Mouse (Mus musculus) brain, embryonic 14.5 days (tissue): ENCODE measurements around the gene Dysf.

Source experiments
- CTCF ChIP-seq: fragments of 200-500 bp; IDR thresholded peaks from 2 replicates; pipeline ENCODE4 v1.5.1; 2012; ENCODE audit warnings: inconsistent platforms, mild to moderate bottlenecking, moderate library complexity, borderline replicate concordance; ENCODE audit not compliant: insufficient read depth, insufficient read length; ENCODE audit errors: extremely low read depth
- POLR2A ChIP-seq: fragments of 200-500 bp; IDR thresholded peaks from 2 replicates; pipeline ENCODE4 v1.6.1; 2012; ENCODE audit warnings: mild to moderate bottlenecking, inconsistent platforms, borderline replicate concordance; ENCODE audit not compliant: poor library complexity, insufficient read depth, insufficient read length, severe bottlenecking; ENCODE audit errors: extremely low read depth

DNA sequence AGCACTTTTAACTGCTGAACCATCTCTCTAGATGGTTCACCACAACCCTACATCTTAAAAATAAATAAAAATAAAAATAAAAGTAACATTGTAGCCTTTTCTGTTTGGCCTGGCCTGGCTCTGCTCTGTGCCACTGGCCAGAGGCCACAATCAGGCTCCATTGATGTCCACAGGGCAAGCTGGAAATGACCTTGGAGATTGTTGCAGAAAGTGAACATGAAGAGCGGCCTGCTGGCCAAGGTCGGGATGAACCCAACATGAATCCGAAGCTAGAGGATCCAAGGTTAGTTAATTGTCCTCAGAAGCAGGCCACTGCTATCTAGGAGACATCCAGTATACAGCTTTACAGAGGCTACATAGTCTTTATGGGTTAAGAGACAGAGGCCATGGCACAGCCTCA is 197.2 kb downstream of the Dysf start:
- TF ChIP-seq CTCF (no peak), POLR2A (no peak)
